Mouse (Mus musculus) spleen, adult 18-20 months (tissue): ENCODE data around the gene Ppp1ca.

Source experiments
- DNase-seq, 2 experiments: peaks; one replicate each; pipeline ENCODE4 v3.0.0; 2022; ENCODE audit warnings: mixed read lengths in 2 of 2

The Ppp1ca gene

DNA sequence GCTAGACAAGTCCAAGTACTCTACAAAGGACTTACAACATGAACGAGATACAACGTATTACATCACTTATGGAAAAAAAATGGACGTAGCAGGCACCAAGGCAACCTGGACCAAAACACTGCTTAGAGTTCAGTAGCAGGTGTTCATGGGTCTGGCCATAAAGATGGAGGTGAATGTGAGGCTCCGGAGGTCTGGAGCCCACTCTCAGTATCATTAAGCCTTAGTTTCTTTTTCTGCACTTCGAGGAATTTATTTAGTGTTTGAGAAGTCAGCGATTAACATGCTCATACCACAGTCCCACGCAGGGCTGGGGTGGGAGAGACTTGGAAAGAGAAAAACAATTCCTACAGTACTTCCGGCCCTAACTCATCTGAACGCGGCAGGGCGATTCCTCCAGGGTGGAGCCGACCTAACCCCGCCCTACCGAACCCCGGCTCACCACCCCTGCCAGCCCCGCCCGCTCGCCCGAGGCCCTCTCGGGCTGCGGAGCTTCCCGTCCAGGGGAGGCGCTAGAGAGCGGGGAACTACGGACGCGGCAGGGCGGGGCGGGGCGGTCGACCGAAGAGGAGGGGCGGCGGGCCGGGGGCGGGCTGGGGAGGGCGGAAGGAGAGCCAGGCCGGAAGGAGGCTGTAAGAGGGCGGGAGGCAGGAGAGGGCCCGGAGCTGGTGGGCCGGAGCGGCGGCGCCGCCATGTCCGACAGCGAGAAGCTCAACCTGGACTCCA is at the start of gene Ppp1ca:
TSS of gene Ppp1ca (plus strand) at position 538 of the 723 bp plus-strand sequence.
- DNase-seq = peak; percentile 95 to 97

DNA sequence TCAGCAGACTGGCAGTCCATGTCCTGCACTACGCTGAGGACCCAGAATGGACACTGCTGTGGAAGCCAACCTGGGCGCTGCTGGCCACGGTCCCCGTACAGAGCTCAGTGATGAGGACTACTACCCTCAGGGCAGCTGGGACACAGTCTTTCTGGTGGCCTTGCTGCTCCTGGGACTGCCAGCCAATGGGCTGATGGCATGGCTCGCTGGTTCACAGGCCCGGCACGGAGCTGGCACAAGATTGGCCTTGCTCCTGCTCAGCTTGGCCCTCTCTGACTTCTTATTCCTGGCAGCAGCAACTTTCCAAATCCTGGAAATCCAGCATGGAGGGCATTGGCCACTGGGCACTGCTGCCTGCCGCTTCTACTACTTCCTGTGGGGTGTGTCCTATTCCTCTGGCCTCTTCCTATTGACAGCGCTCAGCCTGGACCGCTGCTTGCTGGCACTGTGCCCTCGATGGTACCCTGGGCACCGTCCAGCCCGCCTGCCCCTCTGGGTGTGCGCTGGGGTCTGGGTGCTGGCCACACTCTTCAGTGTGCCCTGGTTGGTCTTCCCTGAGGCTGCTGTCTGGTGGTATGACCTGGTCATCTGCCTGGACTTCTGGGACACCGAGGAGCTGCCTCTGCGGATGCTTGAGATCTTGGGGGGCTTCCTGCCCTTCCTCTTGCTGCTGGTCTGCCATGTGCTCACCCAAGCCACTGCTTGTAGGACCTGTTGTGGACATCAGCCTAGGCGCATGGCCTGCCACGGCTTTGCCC is 49.3 kb upstream of the Ppp1ca start:
- no peak for DNase-seq

DNA sequence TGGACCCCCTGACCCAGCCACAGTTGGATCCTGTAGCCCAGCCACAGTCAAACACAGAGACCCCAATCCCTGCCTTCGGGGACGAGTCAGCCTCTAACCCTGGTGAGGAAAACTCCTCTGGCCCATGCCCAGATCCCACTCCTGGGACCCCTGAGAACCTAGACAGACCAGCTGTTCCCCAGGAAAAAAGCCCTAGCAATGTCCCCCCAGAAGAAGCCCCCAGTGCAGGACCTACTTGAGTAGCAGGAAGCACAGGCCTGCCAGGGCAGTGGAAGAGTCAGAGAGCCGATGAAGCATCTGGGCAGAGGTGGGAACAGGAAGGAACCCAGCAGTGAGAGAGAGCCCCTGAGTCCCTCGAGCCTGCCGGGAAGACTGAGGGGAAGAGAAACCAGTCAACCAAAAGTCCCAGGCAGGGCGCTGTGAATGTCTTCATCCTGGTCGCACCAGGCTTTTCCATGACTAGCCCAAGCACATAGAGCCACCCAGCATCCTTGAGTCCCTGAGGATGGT is 48.1 kb upstream of the Ppp1ca start, which contains the start of gene Cabp4:
TSS of gene Cabp4 (minus strand) at position 275 of the 510 bp plus-strand sequence.
- DNase-seq = no peak

DNA sequence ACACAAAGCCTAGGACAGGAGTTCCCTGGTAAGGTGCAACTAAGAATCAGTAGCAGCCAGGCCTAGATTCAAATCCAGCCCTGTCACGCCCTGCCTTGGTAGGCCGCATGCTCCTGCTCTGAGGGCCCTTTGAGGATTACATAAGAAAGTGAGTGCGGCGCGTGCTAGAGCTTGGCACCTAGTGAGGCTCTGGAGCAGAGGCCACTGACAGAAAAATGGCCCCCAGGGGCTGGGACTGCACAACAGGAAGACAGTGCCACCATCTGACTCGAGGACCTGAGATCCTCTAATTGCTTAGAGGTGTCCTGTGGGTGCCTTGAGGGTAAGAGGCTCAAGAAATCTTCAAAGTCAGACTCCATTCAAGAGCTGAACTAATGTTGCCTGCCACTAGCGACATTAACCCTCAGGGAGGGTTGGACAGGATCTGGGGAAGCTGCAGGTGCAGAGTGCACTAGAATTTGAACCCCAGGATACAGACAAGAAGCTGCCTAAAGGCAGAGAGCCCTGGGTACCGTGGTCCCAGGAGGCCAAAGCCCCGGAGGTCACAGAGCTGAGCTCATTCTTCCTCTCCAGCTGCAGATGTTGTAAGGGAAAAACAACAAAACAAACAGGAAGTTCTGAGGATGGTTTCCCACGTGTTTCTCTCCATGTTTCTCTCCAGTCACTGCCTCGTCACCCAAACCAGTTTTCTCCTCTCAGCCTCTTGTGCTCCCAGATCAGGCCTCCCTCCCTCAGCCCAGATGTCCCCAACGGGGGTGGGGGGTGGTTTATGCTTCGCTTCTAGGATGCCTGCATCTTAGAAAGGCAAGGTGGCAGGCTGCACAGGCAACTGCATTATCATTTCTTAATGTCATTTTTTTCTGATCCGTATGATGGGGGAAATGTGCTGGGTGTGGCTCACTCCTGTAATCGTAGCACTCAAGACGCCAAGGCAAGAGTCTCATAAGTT is 47.0 kb upstream of the Ppp1ca start:
- peak in 1 of 2 experiments; percentile 61 for DNase-seq

DNA sequence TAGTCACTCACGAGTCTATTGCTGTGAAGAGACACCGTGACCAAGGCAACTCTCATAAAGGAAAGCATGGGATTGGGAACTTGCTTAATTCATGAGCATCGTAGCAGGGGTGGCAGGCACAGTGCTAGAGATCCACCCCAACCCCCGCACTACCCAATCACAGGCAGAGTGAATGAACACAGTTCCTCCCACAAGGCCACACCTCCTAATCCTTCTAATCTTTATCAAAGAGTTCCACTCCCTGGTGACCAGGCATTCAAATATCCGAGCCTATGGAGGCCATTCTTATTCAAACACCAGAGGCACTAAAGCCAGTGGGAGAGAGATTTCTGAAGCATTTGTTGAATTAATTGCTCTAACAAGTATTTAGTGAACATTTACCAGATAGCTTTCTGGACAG is 45.9 kb upstream of the Ppp1ca start:
- no peak for DNase-seq

DNA sequence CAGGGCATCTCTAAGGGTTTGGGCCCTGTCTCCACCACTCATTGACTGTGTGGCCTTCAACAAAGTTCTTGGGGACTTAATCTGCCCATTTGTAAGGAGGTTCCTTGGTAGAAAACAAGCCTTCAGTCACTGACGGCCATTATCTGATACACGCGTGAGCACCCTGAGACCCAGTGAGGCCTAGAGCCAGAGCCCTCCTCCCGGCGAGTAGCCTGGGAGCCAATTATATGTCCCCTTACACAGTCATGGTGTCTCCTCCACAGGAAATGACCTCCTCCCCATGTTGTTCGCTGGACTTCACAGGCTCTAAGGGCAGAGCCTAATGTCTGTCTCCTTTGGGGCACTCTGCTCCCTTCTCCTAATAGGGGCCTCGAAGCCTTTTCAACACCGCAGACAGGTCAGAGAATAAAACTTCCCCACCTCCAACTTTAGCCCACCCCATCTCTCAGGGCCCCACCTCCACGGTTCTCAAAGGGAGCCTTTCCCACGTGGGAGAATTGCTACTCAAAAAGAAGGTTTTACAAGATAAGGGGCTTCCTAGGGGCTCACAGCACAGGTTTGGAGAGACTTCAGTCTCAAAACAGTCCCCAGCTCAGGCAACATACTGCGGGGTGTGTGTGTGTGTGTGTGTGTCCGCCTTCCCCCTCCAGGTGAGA is 45.4 kb upstream of the Ppp1ca start:
- DNase-seq = no peak

DNA sequence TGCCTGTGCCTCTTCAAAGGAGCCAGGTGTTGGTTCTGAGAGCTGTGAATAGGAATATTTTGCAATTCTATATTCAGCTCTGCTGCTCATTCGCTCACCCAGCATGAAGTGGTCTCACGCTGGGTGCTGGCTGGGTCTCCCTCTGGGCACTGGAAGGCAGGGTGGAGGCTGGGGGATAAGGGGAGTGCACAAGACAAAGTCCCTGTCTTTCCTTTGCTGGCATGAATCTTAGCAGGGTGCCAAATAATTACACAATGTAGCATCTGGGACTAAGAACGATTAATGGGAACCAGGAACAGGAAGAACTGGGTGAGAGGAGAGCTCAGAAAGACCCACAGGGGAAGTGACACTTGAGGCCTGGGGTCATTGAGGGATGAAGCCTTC is 44.9 kb upstream of the Ppp1ca start:
- no peak for DNase-seq

DNA sequence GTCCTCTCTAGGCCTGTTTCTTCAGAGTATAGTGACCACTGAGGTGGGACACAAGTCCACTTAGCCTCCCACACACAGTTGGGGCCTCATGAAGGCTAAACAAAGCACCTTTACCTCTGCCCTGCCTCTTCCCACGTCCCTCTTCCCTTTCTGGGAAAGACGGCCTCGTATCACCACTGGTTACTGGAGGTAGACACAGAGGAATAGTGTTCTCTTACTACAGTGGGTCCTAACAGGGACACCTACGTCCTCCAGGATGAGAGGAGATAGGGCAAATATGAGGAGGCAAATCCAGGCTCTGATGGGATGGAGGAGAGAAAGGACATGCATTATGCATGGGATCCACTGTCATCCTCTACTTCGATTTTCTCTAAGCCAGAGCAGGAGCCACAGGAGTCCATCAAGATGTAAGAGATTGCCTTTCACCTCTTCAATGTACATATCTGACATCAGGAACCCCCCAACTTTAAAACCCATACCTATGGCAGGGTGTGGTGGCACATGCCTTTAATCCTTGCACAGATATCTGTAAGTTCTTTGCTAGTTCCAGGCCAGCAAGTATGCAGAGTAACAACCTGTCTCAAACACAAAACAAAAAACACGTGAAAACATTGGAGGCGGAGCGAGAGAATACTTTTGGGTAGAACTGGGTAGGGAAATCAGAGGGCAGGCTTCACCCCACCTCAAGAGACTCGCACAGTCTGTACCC is 43.9 kb upstream of the Ppp1ca start:
- DNase-seq = no peak

DNA sequence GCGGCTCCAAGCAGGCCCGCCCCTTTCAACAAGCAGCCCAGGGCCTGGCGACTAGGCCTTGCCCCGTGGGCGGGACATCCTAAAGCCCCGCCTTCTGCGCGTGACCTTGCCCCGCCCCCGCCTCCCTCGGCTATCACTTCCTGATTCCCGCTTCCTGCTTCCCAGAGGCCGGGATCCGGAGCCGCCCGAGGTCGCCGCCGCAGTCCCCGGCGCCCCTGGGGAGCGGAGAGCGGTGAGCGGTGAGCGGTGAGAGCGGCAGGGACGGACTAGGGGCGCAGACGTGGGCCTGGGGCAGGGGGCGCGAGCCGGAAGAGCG is 43.4 kb upstream of the Ppp1ca start, which contains the start of gene Coro1b:
TSS of gene Coro1b (plus strand) at position 129 of the 316 bp plus-strand sequence.
- DNase-seq = peak; percentile 94 to 95

DNA sequence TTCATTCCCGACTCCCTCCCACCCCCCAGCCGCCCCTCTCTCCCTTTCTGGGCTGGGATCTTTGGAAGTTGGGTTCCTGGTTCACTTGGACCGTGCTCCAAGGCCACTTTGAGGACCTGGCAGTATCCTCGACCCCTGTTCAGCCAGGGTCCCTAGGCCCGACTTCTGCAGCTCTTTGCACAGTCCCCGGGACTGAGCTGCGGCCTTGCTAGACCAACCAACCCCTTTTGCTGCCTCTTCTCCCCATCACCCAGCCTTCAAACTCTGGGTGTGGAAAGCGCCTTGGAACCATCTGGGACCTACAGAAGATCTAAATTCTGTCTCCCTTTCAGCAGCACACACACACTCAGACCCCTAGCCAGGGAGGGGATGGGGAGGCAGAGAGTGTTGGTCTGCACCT is 43.0 kb upstream of the Ppp1ca start:
- no peak for DNase-seq

DNA sequence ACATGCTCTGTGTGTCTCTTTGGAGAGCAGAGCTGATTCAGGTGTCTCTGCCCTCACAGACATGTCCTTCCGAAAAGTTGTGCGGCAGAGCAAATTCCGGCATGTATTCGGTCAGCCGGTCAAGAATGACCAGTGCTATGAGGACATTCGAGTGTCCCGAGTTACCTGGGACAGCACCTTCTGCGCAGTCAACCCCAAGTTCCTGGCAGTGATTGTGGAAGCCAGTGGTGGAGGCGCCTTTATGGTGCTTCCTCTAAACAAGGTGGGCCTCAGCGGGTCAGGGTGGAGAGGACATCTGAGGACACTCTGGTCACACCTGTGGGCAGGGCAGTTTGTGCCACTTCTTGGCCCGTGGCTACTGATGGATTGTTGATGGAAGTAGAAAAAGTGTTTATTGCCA is 42.6 kb upstream of the Ppp1ca start:
- no peak for DNase-seq

DNA sequence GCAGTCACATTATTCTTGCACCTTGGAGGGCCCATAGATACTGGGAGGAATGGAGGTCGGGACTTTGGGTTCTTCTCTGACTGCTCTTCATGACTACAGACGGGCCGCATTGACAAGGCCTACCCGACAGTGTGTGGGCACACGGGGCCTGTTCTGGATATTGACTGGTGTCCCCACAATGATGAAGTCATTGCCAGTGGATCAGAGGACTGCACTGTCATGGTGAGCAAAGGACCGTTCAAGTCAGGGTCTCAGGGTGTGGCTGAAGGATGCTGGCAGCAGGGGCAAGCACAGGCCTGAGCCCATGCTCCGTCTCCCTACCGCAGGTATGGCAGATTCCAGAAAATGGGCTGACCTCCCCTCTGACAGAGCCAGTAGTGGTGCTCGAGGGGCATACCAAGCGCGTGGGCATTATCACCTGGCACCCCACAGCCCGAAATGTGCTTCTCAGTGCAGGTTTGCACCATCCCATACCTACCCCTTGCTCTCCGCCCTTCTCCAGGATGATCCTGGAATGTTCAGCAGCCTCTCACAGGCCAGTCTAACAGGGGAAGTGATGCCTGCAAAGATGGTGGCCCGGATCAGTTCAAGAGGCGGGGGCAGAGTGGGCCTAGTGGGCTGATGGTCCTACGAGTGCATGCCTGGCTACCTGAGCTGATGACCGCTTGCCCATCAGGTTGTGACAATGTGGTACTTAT is 42.0 kb upstream of the Ppp1ca start:
- DNase-seq = no peak

DNA sequence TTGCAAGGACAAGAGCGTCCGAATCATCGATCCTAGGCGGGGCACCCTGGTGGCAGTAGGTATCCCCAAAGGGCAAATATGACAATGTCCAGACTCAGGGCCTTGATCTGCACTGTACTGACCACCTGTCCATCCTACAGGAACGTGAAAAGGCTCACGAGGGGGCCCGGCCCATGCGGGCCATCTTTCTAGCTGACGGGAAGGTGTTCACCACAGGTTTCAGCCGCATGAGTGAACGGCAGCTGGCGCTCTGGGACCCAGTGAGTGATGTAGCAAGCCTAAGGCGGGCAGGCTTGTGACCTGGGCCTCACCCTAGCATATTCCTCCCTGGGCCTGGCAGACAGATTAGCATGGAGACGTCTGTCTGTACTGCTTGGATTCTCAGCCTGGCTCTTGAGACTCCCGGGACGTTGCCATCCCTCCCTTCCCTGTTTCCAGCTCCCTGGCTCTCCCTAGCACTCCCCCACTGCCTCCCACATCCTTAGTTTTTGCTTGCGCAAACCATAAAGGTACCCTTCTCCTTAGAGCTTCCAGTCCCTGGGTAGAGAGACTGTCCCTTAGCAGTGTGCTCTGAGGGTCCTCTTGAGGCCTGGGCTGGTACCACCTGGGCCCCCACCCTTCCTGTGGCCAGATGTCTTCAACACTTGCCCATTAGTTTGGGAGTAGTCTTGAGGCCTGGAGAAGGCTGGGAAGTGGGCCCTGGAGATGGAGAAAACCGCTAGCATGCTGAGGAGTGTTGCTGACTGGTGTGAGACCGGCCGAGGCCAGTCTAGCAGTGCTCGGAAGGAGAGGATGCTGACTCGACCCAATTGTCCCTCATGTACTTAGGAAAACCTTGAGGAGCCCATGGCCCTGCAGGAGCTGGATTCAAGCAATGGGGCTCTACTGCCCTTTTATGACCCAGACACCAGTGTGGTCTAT is 41.0 kb upstream of the Ppp1ca start:
- no peak for DNase-seq

DNA sequence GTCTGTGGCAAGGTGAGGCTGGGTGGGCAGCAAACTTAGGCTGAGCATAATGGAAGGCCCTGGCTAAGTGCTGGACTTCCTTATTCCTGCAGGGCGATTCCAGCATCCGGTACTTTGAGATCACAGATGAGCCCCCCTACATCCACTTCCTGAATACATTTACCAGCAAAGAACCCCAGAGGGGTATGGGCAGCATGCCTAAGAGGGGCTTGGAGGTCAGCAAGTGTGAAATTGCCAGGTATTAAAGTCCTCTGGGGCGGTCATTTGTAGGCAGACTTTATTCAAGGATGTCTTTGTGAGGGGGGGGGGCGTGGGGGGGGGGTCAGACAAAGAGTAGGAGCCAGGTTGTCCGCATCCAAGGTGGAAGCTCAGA is 40.4 kb upstream of the Ppp1ca start:
- DNase-seq = no peak

DNA sequence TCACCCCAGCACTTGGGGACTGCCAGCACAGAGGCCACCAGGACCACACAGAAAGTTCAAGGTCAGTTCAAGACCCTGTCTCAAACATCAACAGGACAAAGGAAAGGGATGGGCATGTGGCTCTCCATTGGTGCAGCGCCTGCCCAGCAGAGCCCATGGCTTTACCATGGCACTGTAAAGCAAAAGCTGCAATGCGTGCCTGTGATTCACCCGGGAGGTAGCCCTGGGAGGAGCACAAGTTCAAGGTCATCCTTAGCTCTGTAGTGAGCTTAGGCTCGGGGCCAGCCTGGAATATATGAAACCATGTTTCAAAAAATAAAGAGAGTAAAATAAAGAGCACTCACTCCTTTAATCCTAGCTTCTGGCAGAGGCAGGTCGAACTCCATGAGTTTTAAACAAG is 40.0 kb upstream of the Ppp1ca start:
- DNase-seq = no peak

DNA sequence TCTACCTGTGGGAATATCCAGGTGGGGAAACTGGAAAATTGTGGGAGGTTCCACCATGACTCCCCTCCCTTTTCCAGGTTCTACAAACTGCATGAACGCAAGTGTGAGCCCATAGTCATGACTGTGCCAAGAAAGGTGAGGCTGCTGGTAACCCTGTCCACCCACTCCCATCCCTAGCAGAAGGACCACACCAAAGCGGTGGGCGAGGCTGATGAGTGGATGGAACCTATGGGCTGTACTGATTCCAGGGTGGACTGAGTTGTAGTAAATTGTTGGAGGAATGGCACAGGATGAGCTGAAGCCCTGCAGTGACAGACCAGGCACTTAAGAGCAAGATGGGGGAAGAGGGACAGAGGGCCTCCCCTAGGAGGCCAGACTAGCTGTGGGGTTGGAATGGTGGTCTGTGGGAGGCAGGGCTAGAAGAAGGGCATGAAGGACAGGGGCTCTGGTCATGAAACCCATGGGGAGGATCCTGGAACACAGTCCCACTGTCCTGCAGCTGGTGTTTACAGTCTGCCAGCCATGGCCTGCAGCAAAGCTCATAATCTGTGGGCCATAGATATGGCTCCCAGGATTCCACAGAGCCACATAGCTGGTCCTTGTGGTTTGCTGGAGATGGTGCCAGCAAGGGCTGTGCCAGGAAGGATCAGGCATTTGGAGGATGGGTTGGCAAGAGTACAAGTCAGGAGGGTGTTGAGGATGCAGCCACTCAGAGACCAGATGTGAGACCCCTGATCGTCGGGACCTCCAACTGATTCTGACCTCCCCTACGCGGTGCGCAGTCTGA is 39.2 kb upstream of the Ppp1ca start:
- DNase-seq = no peak

DNA sequence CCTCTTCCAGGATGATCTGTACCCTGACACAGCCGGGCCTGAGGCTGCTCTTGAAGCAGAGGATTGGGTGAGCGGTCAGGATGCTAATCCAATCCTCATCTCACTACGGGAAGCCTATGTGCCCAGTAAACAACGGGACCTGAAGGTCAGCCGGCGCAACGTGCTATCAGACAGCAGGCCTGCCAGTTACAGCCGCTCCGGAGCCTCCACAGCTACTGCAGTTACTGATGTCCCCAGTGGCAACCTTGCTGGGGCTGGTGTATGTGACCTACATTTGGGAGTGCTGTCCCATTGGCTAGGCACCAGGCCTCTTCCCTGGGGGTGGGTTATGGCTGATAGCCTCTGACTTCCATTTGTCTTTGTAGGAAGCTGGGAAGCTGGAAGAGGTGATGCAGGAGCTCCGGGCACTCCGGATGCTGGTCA is 38.6 kb upstream of the Ppp1ca start, which contains the start of gene Ptprcap:
TSS of gene Ptprcap (plus strand) at position 373 of the 423 bp plus-strand sequence.
- no peak for DNase-seq

DNA sequence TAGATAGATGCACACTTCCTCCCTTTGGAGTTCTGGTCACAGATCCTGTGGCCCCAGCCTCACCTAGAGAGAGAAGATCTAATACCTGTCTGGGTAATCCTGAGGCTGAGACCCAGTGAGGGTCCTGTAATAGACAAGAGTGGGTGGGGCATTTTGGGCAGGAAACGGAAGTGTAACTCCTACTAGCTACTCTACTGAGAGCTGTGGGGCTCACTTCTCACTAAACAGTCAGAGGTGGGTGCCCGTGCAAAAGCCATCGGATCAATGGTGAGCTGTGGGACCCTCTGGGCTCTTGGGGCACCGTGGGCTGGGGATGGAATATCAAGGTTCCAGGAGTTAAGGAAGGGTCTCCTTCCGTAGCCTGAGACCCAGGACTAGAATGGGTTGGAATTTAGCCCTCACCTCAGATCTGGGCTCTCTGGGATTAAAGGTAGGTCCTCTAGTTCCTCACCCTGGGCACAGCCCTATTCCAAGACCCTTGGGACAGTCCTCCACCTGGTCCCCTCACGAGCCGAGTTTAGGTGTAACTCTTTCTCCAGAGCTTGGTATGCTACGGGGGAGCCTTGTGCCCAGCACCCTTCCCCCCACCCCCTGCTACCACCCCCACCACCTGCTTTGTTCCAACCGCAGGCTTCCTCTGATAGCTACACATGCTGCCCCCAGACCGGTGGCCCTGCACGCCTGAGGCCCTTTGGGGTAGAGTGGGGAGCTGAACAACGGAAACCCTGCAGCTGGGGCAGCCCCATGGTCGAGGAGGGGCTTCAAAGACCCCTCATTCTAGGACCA is 37.2 kb upstream of the Ppp1ca start:
- peak; percentile 73 to 79 for DNase-seq
